Mouse (Mus musculus): ENCODE data around the gene Prkg2. TPM values are rescaled to one million over a fixed set of nuclear protein-coding genes. Genes with fewer than 3 reads are reported as not detected.

The Prkg2 gene
- not detected for total RNA-seq (2023)

DNA sequence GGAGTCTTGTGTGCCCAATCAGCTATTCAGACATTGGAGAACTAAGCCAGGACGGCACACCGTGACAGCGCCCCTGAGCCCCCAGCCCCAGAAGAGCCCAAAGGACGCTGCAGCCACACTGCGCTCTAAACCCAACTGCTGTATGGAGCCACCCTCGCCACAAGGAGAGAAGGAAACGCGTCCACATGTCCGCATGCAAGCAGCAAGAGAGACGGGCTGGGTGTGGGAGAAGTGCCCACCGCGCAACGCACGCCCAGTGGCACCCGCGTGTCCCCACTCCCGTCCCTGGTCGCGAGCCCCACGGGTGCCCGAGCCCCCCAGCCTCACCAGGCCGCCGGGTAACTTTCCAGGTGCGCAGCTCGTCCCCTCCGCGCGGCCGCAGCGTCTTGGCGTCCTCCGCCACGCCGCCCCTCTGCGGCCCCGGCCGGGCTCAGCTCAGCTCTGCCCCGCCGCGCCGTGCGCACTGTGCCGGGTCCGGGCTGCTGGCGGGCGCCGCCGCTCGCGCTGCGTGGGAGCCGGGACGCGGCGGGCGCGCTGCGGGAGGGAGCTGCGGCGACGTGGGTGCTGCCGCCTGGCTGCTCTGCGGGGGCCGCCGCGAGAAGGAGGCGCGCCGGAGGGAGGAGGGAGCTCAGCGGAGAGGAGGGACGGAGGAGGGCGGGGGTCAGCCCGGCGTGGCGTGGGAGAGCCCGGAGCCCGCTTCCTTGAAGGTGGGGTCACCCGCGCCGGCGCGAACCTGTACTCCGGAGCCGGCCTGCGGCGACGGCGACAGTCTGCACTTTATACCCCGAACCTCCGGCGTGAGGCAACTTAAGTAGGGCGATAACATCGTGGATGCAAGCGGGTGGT, at the start of gene Prkg2:
Prkg2 (minus strand) TSS at position 756 of the 846 bp plus-strand sequence.

Other genes starting within 250 kb of the Prkg2 start
- under 1 TPM; 0.22 to 0.37 TPM for gene Bmp3, start 182.9 kb downstream of the Prkg2 start, total RNA-seq (2023)

Measured in neutrophil, adult 83 days (primary cell).